Mouse (Mus musculus) cerebellum, postnatal 25 days (tissue): ENCODE data around the gene 2310033P09Rik.
A peak's percentile ranks its signal among the peaks of the same experiment; 100 is the strongest.

ENCODE experiments used
- DNase-seq, 2 experiments: peaks; one replicate each; pipeline ENCODE4 v3.0.0; 2021; ENCODE audit warnings: mixed read lengths in 2 of 2

Gene 2310033P09Rik

DNA sequence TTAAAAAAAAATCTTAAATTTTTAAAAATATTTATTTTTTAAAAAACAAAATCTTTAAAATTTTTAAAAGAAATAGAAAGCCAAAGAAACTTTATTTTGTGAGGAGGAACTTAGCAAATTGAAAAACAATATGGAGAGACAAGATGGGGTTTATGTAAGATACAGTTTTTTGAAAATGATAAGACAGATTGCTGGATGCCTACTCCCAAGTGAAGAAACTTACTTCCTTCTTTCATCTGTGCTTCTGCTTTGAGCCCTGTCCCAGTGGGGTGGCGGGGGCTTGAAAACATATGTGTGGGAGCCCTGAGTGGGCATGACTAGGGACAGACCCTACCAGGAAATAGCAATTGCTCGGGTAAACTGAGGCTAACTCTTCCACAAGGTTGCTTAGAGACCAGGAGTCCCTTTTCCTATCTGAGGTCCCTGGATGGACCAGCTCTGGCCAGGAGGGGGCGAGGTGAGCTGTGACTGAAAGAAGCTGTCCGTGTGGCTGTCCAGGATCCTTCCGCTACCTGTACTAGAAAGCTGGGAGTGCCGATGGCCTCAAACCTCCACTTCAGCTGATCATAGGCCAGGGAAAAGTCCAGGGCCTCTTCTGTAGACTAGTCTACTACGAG is 22.1 kb downstream of the 2310033P09Rik start:
- DNase-seq: peak; percentile 73 to 86

DNA sequence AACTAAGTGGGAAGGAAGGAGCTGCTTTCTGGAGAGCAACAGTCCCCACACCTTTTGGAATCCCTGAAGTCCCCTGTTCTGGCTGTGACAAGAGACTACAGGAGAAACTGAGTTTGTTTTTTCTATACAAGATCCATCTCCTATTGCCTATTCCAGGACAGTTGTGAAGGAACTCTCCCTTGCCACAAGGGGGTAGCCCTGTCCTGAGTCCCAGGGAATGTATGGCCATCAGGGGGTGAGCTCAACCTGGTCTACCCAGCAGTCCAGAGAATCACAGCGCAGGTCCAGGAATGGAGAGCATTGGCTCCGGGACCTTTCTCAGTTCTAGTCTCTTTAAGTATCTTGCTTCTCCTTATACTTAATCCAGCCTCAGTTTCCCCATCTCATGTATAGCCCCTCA is 24.7 kb downstream of the 2310033P09Rik start:
- DNase-seq: no peak

GRCm38 (mm10) chr11:59238525-59239427 is 30.7 kb downstream of the 2310033P09Rik start:
- peak; percentile 84 to 90 for DNase-seq

GRCm38 (mm10) chr11:59239428-59239785 is 31.3 kb downstream of the 2310033P09Rik start:
- DNase-seq: no peak

DNA sequence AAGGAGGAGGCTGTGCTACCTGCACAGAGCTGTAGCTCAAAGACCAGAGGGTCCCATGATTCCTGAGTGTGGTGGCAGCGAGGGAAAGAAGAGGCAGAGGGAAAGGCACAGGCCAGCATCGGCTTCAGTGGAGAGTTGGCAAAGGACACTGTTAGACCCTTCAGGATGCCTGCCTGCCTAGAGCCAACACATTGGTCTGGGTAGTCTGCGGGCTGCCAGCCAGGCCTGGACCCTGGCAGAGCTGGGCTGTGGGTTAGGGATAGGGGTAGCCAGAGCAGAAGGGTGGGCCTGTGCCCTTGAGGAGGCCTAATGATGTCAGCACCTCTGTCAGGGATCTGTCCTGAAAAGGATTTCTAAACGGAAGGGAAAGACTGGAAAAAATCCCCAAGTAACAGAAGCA is 31.7 kb downstream of the 2310033P09Rik start:
- no peak for DNase-seq

DNA sequence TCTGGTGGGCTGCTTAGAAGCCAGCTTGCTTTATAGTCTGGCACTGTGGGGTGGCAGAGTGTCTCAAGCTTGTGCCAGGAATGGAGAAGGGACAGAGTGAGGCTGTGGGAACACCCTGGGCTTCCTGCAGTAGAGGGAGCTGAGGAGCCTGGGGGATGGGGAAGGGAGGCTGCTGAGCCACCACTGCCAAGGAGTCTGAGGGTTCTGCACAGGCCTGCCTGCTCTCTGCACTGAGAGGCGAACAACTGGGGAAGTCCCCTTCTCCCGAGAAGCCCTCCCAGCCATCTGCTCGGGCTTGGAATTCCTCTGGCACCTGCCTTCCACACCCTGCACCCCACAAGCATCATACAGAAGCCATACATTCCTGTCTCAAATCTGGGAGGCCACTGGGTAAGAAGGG is 33.7 kb downstream of the 2310033P09Rik start:
- no peak for DNase-seq

DNA sequence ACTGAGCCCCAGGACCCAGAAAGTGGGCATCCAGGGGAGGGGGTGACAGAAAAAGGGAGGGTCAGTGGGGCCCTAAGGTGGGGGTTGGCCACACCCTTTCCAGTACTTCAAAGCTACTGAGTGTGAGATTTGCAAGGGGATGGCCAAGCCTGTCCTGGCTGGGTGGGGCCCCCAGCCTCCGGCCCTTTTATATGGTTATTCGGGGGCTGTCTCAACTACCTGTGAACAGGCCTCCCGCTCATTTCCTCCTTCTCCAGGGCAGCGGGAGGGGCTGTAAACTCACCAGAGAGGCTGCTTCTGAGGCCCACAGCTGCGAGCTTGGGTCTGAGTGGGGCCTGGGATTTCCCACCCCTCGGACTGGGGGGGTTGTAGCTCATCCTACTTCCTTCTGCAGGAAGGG is 35.7 kb downstream of the 2310033P09Rik start:
- no peak for DNase-seq

- no peak for DNase-seq
Measured at GRCm38 (mm10) chr11:59248101-59248500, 40.0 kb downstream of the 2310033P09Rik start.

DNA sequence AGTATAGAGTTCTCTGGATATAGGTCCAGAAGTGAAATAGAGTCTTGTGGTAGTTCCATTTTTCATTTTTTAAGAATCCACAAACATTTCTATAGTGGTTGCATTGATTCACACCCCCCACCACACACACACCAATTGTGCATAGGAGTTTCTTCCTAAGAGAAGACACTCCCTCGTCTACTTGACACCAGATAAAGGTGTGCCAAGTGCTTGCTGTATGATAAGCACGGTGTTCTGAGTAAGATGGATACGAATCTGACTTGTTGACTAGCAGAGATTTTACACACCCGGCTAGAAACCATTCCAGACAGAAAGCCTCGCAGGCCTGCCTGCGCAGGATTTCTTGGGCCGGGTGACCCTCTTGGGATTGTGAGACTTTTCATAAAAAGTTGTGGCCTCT is 51.5 kb downstream of the 2310033P09Rik start:
- no peak for DNase-seq
